In genomic region chr5:151725619-151726018, GRCm38 (mm10) we compare ENCODE assay signal across 21 mouse cellular contexts.
A peak's percentile ranks its signal among the peaks of the same experiment; 100 is the strongest.
DNase-seq lines count a peak whose midpoint lies in the region; ATAC-seq lines count a peak whose summit lies in the region.
"Had no signal": no experiment of that assay in that cellular context is flagged by ENCODE, and none has a peak within 500 bp of the region (broad histone marks: within the 10 kb centered on the region; RNA-seq: fewer than 3 reads in every experiment).

No protein-coding gene starts in this region.

- DNase-seq in heart, adult 11 months, result peak; percentile 18
- no peak for DNase-seq in heart, postnatal 4 days
- no peak for DNase-seq in adrenal gland, adult 2 months
- DNase-seq in cerebellum, postnatal 25 days, result no peak
- no peak for DNase-seq in adrenal gland, adult (ENCODE audit: inconsistent age in 2 of 2, low spot score in 1 of 2)
- DNase-seq: adrenal gland, postnatal 10 days; cerebellum, adult 11 months; cerebellum, adult 2 months; cerebellum, adult 9-11 months; cerebellum, postnatal 36 days; forebrain, postnatal 0 days; gastrocnemius, postnatal 25 days; kidney, adult 18-20 months had no signal

- peak; percentile 89 for ATAC-seq in common myeloid progenitor, adult 5-6 weeks (replicated peaks; ENCODE audit: low read depth, poor library complexity, severe bottlenecking)
- ATAC-seq in megakaryocyte, adult 5-6 weeks (ENCODE audit: poor library complexity, severe bottlenecking), result peak; percentile 54
- ATAC-seq: CD4-positive, CD25-positive, alpha-beta regulatory T cell, adult 4 months; forebrain, embryonic 14.5 days; forebrain, postnatal 0 days; hindbrain, postnatal 0 days; inflammation-experienced regulatory T-cells, adult 6 months; intestine, embryonic 16.5 days; Patski had no signal
